ENCODE assay signal across 7 mouse cellular contexts in genomic region chr5:23852916-23853315, GRCm38 (mm10). TPM values are rescaled to one million over a fixed set of nuclear protein-coding genes. Genes with fewer than 3 reads are reported as not detected.
A peak's percentile ranks its signal among the peaks of the same experiment; 100 is the strongest.
DNase-seq lines count a peak whose midpoint lies in the region; ATAC-seq and TF ChIP-seq lines count a peak whose summit lies in the region.
"Not testable (repeated sequence)": the region's sequence is repeated elsewhere in the genome, so short reads cannot be mapped to it uniquely, and the experiment has no call there.

No protein-coding gene starts in this region.

- TF ChIP-seq POLR2A in CH12.LX (IDR thresholded peaks at IDR 0.05; ENCODE audit: low read depth, low read length), result not testable (repeated sequence)

- ATAC-seq in lung, postnatal 0 days, result not testable (repeated sequence)

- H3K36me3 ChIP-seq in CH12.LX (replicated peaks in 1 of 2; ENCODE audit: control insufficient read depth in 1 of 2, insufficient read depth in 1 of 2, low read length in 1 of 2), result peaks cover 53 to 55% of the 10 kb centered on the region in 2 experiments
- peaks cover 65% of the 10 kb centered on the region for H3K36me3 ChIP-seq in limb, embryonic 10.5 days
- H3K36me3 ChIP-seq in lung, postnatal 0 days (ENCODE audit: insufficient read depth, low read length), result not testable (repeated sequence)

- H3K79me2 ChIP-seq in CH12.LX (replicated peaks; ENCODE audit: control insufficient read depth, extremely low read depth, insufficient read depth, poor library complexity, severe bottlenecking), result peaks cover 27% of the 10 kb centered on the region

- not testable (repeated sequence) for DNase-seq in CH12.LX (ENCODE audit: extremely low read depth); limb, embryonic 10.5 days (ENCODE audit: low spot score)
- peak; percentile 77 for DNase-seq in ZHBTc4 (ENCODE audit: low read depth, low spot score)
- peak; percentile 72 for DNase-seq in heart, adult 11 months
- DNase-seq in kidney, adult 9 months, result peak; percentile 20
- DNase-seq in lung, postnatal 0 days (ENCODE audit: low spot score), result peak; percentile 32
- peak; percentile 31 for DNase-seq in right cerebral cortex, postnatal 4 days

- H3K9ac ChIP-seq in CH12.LX (ENCODE audit: insufficient read depth, low read depth); lung, postnatal 0 days (replicated peaks; ENCODE audit: low read depth): not testable (repeated sequence)

- H3K9me3 ChIP-seq in CH12.LX (replicated peaks; ENCODE audit: low read length); limb, embryonic 10.5 days (replicated peaks); lung, postnatal 0 days (ENCODE audit: low read length): not testable (repeated sequence)

- 93% methylated on average over 1 of the region's 1 CpGs for WGBS in limb, embryonic 10.5 days
- WGBS in lung, postnatal 0 days, result 82% methylated on average over 1 of the region's 1 CpGs

- peak overlapping the region in 2 of 3 experiments; percentile 8 to 51 for H3K4me3 ChIP-seq in CH12.LX (replicated peaks in 1 of 3; ENCODE audit: low read depth in 2 of 3, low read length in 2 of 3, poor library complexity in 1 of 3)
- peak overlapping the region; percentile 10; the same call in 1 of the 2 replicates for H3K4me3 ChIP-seq in limb, embryonic 10.5 days
- H3K4me3 ChIP-seq in lung, postnatal 0 days (ENCODE audit: low read depth, low read length), result not testable (repeated sequence)

- not testable (repeated sequence) for TF ChIP-seq RAD21 in CH12.LX (IDR thresholded peaks at IDR 0.05; ENCODE audit: low read depth, low read length)

- in situ Hi-C loops in CH12.LX (cut with MboI; ENCODE audit: low pct_ligation_motif_present, low pct_unique_long_range_greater_than_20kb, low sequenced_read_pairs), result loop anchor here (10.0 kb wide), 1 partner anchor 312 kb away; the partner anchor contains the start of gene Nupl2

- peak overlapping the region; percentile 61; the same call in 1 of the 2 replicates for H3K4me2 ChIP-seq in CH12.LX (ENCODE audit: insufficient read depth, low read depth, poor library complexity, severe bottlenecking)
- H3K4me2 ChIP-seq in lung, postnatal 0 days (replicated peaks; ENCODE audit: low read depth, low read length), result not testable (repeated sequence)

- not testable (repeated sequence) for TF ChIP-seq EP300 in CH12.LX (IDR thresholded peaks at IDR 0.05; ENCODE audit: low read length); lung, postnatal 0 days (IDR thresholded peaks at IDR 0.05)

- TF ChIP-seq CTCF in CH12.LX (conservative IDR thresholded peaks at IDR 0.05 in 1 of 2, IDR thresholded peaks at IDR 0.05 in 1 of 2; ENCODE audit: low read depth in 2 of 2, low read length in 2 of 2), result peak; percentile 31 to 37; a peak in 2 of 4 replicates
- peak; percentile 41 for TF ChIP-seq CTCF in lung, postnatal 0 days (IDR thresholded peaks at IDR 0.05)

- not testable (repeated sequence) for H3K27ac ChIP-seq in CH12.LX (ENCODE audit: insufficient read depth, low read depth); limb, embryonic 10.5 days; lung, postnatal 0 days (ENCODE audit: low read length)

- dilution Hi-C loops in CH12.LX (cut with MboI; ENCODE audit: extremely low pct_ligation_motif_present, extremely low pct_unique_long_range_greater_than_20kb, low sequenced_read_pairs), result not testable (repeated sequence)

- H3K27me3 ChIP-seq in CH12.LX (replicated peaks); limb, embryonic 10.5 days (ENCODE audit: low read depth, poor library complexity, severe bottlenecking); lung, postnatal 0 days (replicated peaks; ENCODE audit: insufficient read depth, low read length): not testable (repeated sequence)

- peaks cover 0 to 37% of the 10 kb centered on the region in 2 experiments; a peak in 3 of 4 replicates for H3K4me1 ChIP-seq in CH12.LX (ENCODE audit: control insufficient read depth in 1 of 2, insufficient read depth in 2 of 2)
- not testable (repeated sequence) for H3K4me1 ChIP-seq in limb, embryonic 10.5 days; lung, postnatal 0 days (ENCODE audit: insufficient read depth, low read depth, low read length)

TF ChIP-seq in CH12.LX, 34 proteins besides CTCF, POLR2A, EP300 and RAD21:
- TF ChIP-seq SIN3A (IDR thresholded peaks at IDR 0.05; ENCODE audit: low read length), result 0 out of 2 replicates have a peak, but pooled peaks have one; percentile 2

RNA-seq across cellular contexts. Expression of gene Tomm7, which starts 9.0 kb away (rescaled TPM):
- total RNA-seq in CH12.LX (2012; rRNA removed) (184 and 201 TPM in 2 replicates), CH12.LX (2014; rRNA removed) (142 and 146 TPM in 2 replicates)
- polyA plus RNA-seq in CH12.LX (2012; ENCODE audit: insufficient read length, low read depth), result 133 and 162 TPM in 2 replicates
- 140 and 161 TPM in 2 replicates for polyA plus RNA-seq in limb, embryonic 10.5 days (2016; fragmentation: Nextera tagmentation; extraction: Ambion mirVana)
- polyA plus RNA-seq in lung, postnatal 0 days (2015; fragmentation: Nextera tagmentation; extraction: Ambion mirVana), result 96.7 and 102 TPM in 2 replicates
